Mouse (Mus musculus) MEL (cell line): ENCODE measurements around the gene Nfe2. TPM values are rescaled to one million over a fixed set of nuclear protein-coding genes. Genes with fewer than 3 reads are reported as not detected.

Experiments
- DNase-seq: peaks from one replicate; pipeline ENCODE4 v3.0.0; 2011; ENCODE audit warnings: low read depth, low spot score
- H3K27ac ChIP-seq: 2 replicates; pipeline ENCODE4 v1.5.1; 2012; ENCODE audit warnings: low read depth, mild to moderate bottlenecking, control low read depth, low read length, moderate library complexity; ENCODE audit not compliant: control insufficient read depth
- H3K27me3 ChIP-seq, 2 experiments: fragments of 150-350 bp in 1 of 2; sonication (generic) in 1 of 2; 2 replicates each; pipeline ENCODE4 v1.6.1; 2012; ENCODE audit warnings: low read length in 2 of 2, mild to moderate bottlenecking in 2 of 2, improper control_type of control experiment in 1 of 2, moderate library complexity in 1 of 2; ENCODE audit not compliant: insufficient read depth in 2 of 2, control insufficient read depth in 1 of 2
- H3K36me3 ChIP-seq, 2 experiments: 2 replicates each; pipeline ENCODE4 v1.6.1; 2012 to 2014; ENCODE audit warnings: low read length in 2 of 2, improper control_type of control experiment in 1 of 2, inconsistent platforms in 1 of 2, mild to moderate bottlenecking in 1 of 2; ENCODE audit not compliant: insufficient read depth in 2 of 2, control insufficient read depth in 1 of 2
- H3K4me1 ChIP-seq, 2 experiments: fragments of 150-350 bp in 1 of 2; sonication (generic) in 1 of 2; 2 replicates each; pipeline ENCODE4 v1.6.1; 2012; ENCODE audit warnings: low read length in 2 of 2, improper control_type of control experiment in 1 of 2, mild to moderate bottlenecking in 1 of 2; ENCODE audit not compliant: insufficient read depth in 2 of 2, control insufficient read depth in 1 of 2
- H3K4me3 ChIP-seq, 2 experiments: fragments of 150-350 bp in 1 of 2; sonication (generic) in 1 of 2; 2 replicates each; pipeline ENCODE4 v1.5.1; 2012; ENCODE audit warnings: low read depth in 2 of 2, low read length in 2 of 2, mild to moderate bottlenecking in 2 of 2, moderate library complexity in 2 of 2, control low read depth in 1 of 2, improper control_type of control experiment in 1 of 2; ENCODE audit not compliant: control insufficient read depth in 1 of 2, insufficient read depth in 1 of 2
- H3K79me2 ChIP-seq: 2 replicates; pipeline ENCODE4 v1.6.1; 2012; ENCODE audit warnings: mild to moderate bottlenecking, low read length, moderate library complexity; ENCODE audit not compliant: control insufficient read depth, poor library complexity, insufficient read depth
- H3K9ac ChIP-seq: 2 replicates; pipeline ENCODE4 v1.6.1; 2012; ENCODE audit warnings: low read depth, mild to moderate bottlenecking, control low read depth, low read length, moderate library complexity; ENCODE audit not compliant: control insufficient read depth, poor library complexity, severe bottlenecking
- H3K9me3 ChIP-seq: fragments of 150-350 bp; sonication (generic); replicated peaks from 2 replicates; pipeline ENCODE4 v1.6.1; 2012; ENCODE audit warnings: mild to moderate bottlenecking, low read length, improper control_type of control experiment, moderate library complexity; ENCODE audit not compliant: insufficient read depth
- BHLHE40 ChIP-seq: IDR thresholded peaks from 2 replicates; pipeline ENCODE4 v1.6.1; 2012; ENCODE audit warnings: low read depth, mild to moderate bottlenecking, inconsistent platforms, low read length, improper control_type of control experiment, borderline replicate concordance
- CHD1 ChIP-seq: IDR thresholded peaks from 2 replicates; pipeline ENCODE4 v1.6.1; 2012; ENCODE audit warnings: low read depth, mild to moderate bottlenecking, inconsistent platforms, low read length, improper control_type of control experiment
- CHD2 ChIP-seq: IDR thresholded peaks from 2 replicates; pipeline ENCODE4 v1.6.1; 2011; ENCODE audit warnings: low read length, improper control_type of control experiment
- CTCF ChIP-seq, 3 experiments: IDR thresholded peaks in 2 of 3; conservative IDR thresholded peaks in 1 of 3; 2 replicates each; pipeline ENCODE4 v1.5.1; 2011 to 2012; ENCODE audit warnings: low read length in 3 of 3, low read depth in 2 of 3, mild to moderate bottlenecking in 2 of 3, improper control_type of control experiment in 1 of 3, inconsistent platforms in 1 of 3, mixed read lengths in 1 of 3, moderate library complexity in 1 of 3; ENCODE audit not compliant: control insufficient read depth in 1 of 3, insufficient read depth in 1 of 3, poor library complexity in 1 of 3, severe bottlenecking in 1 of 3
- EP300 ChIP-seq, 2 experiments: IDR thresholded peaks; 2 replicates each; pipeline ENCODE4 v1.6.1; 2011; ENCODE audit warnings: improper control_type of control experiment in 2 of 2, low read length in 2 of 2, low read depth in 1 of 2, mild to moderate bottlenecking in 1 of 2
- ETS1 ChIP-seq: IDR thresholded peaks from 2 replicates; pipeline ENCODE4 v1.6.1; 2012; ENCODE audit warnings: low read depth, mild to moderate bottlenecking, inconsistent platforms, low read length, improper control_type of control experiment, moderate library complexity
- GATA1 ChIP-seq: IDR thresholded peaks from 2 replicates; pipeline ENCODE4 v1.6.1; 2011; ENCODE audit warnings: low read depth, low read length, improper control_type of control experiment
- MAX ChIP-seq: IDR thresholded peaks from 2 replicates; pipeline ENCODE4 v1.6.1; 2011; ENCODE audit warnings: low read length, improper control_type of control experiment
- MEF2A ChIP-seq: IDR thresholded peaks from 2 replicates; pipeline ENCODE4 v1.6.1; 2014; ENCODE audit warnings: low read depth, mild to moderate bottlenecking, inconsistent platforms, low read length, improper control_type of control experiment; ENCODE audit not compliant: poor library complexity, insufficient replicate concordance, severe bottlenecking; ENCODE audit errors: extremely low read depth
- MXI1 ChIP-seq: IDR thresholded peaks from 2 replicates; pipeline ENCODE4 v1.6.1; 2011; ENCODE audit warnings: mild to moderate bottlenecking, low read depth, low read length, improper control_type of control experiment
- MYC ChIP-seq: IDR thresholded peaks from 2 replicates; pipeline ENCODE4 v1.6.1; 2011; ENCODE audit warnings: low read depth, mild to moderate bottlenecking, low read length, improper control_type of control experiment, moderate library complexity
- NELFE ChIP-seq: IDR thresholded peaks from 2 replicates; pipeline ENCODE4 v1.6.1; 2011; ENCODE audit warnings: low read depth, low read length, improper control_type of control experiment
- NRF1 ChIP-seq: IDR thresholded peaks from 2 replicates; pipeline ENCODE4 v1.6.1; 2014; ENCODE audit warnings: low read depth, mild to moderate bottlenecking, inconsistent platforms, low read length, improper control_type of control experiment, moderate library complexity; ENCODE audit not compliant: poor library complexity, insufficient read depth, severe bottlenecking
- POLR2A ChIP-seq, 2 experiments: IDR thresholded peaks; 2 replicates each; pipeline ENCODE4 v1.6.1; 2011 to 2012; ENCODE audit warnings: low read length in 2 of 2, mild to moderate bottlenecking in 2 of 2, control low read depth in 1 of 2, improper control_type of control experiment in 1 of 2, low read depth in 1 of 2, moderate library complexity in 1 of 2; ENCODE audit not compliant: control insufficient read depth in 1 of 2, insufficient read depth in 1 of 2, poor library complexity in 1 of 2
- POLR2AphosphoS2 ChIP-seq: IDR thresholded peaks from 2 replicates; pipeline ENCODE4 v1.6.1; 2011; ENCODE audit warnings: low read length, improper control_type of control experiment
- POLR2AphosphoS5 ChIP-seq: IDR thresholded peaks from 2 replicates; pipeline ENCODE4 v1.6.1; 2012; ENCODE audit warnings: low read depth, borderline replicate concordance, mild to moderate bottlenecking, inconsistent platforms, low read length, moderate library complexity, mixed read lengths
- RAD21 ChIP-seq: IDR thresholded peaks from 2 replicates; pipeline ENCODE4 v1.6.1; 2011; ENCODE audit warnings: mild to moderate bottlenecking, low read depth, low read length, improper control_type of control experiment
- SIN3A ChIP-seq: IDR thresholded peaks from 2 replicates; pipeline ENCODE4 v1.6.1; 2012; ENCODE audit warnings: low read length, improper control_type of control experiment, inconsistent platforms
- SMC3 ChIP-seq: IDR thresholded peaks from 2 replicates; pipeline ENCODE4 v1.6.1; 2011; ENCODE audit warnings: low read depth, low read length, improper control_type of control experiment
- TAL1 ChIP-seq: IDR thresholded peaks from 2 replicates; pipeline ENCODE4 v1.6.1; 2012; ENCODE audit warnings: mild to moderate bottlenecking, inconsistent platforms, low read length, moderate library complexity, mixed read lengths
- TCF12 ChIP-seq: IDR thresholded peaks from 2 replicates; pipeline ENCODE4 v1.6.1; 2014; ENCODE audit warnings: low read depth, mild to moderate bottlenecking, inconsistent platforms, low read length, improper control_type of control experiment, moderate library complexity
- UBTF ChIP-seq: IDR thresholded peaks from 2 replicates; pipeline ENCODE4 v1.6.1; 2012; ENCODE audit warnings: low read depth, mild to moderate bottlenecking, inconsistent platforms, low read length, improper control_type of control experiment, moderate library complexity, borderline replicate concordance; ENCODE audit not compliant: insufficient read depth
- ZC3H11A ChIP-seq: IDR thresholded peaks from 2 replicates; pipeline ENCODE4 v1.6.1; 2012; ENCODE audit warnings: low read depth, mild to moderate bottlenecking, inconsistent platforms, low read length, improper control_type of control experiment
- ZMIZ1 ChIP-seq: IDR thresholded peaks from 2 replicates; pipeline ENCODE4 v1.6.1; 2012; ENCODE audit warnings: low read depth, mild to moderate bottlenecking, inconsistent platforms, low read length, improper control_type of control experiment, moderate library complexity
- ZNF384 ChIP-seq: IDR thresholded peaks from 2 replicates; pipeline ENCODE4 v1.6.1; 2012; ENCODE audit warnings: low read depth, mild to moderate bottlenecking, inconsistent platforms, low read length, improper control_type of control experiment
- polyA plus RNA-seq, 2 experiments: library from polyadenylated mRNA; stranded (reverse) in 1 of 2; unstranded in 1 of 2; fragments of >175 nt in 1 of 2; fragments of >200 nt in 1 of 2; gene quantifications; 2 replicates each; pipeline versions ENCODE4 v1.2.1 to v1.2.4; 2012; ENCODE audit warnings: low replicate concordance in 2 of 2, low read depth in 1 of 2; ENCODE audit not compliant: insufficient read length in 2 of 2, insufficient read depth in 1 of 2, missing spikeins in 1 of 2
- total RNA-seq: library from RNA; depleted of rRNA; stranded (reverse); fragments of 300-350 nt; gene quantifications from 2 replicates; pipeline ENCODE4 v1.2.3, GENCODE M21; 2012

The Nfe2 gene
- total and polyA plus RNA-seq, 3 experiments, result 74.6 to 103 TPM; not detected in 1

DNA sequence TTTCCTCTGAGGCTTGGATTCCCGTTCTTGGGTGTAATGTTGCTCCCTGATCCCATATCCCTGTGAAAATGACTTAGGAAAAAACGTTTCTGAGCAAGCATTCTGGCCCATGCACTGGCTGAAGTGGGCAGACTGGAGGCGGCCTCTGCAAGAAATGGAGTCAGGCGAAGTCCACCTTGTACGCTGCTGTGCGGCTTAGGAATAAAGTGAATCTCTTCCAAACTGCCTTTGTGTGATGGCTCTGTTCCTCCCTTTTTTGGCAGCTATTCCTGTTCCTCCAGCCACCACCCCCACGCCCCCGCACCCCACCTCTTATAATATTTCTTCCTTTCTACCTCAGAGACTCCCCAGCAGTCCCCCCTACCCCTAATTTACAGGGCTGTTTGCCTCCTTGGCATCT lies 41.4 kb upstream of the Nfe2 start:
- H3K27me3 ChIP-seq, result no peaks in the 10 kb centered on the region

GRCm38 (mm10) chr15:103298861-103299616 lies 40.8 kb upstream of the Nfe2 start:
- no peaks in the 10 kb centered on the region for H3K9me3 ChIP-seq
- no peaks in the 10 kb centered on the region for H3K27me3 ChIP-seq
- H3K9ac ChIP-seq, result no peak overlapping the region
- no peaks in the 10 kb centered on the region for H3K4me1 ChIP-seq
- TF ChIP-seq MXI1 (no peak), NELFE (no peak), POLR2AphosphoS2 (no peak), TCF12 (no peak), CTCF (IDR thresholded peaks at IDR 0.05 in 2 of 3, conservative IDR thresholded peaks at IDR 0.05 in 1 of 3; ENCODE audit: control insufficient read depth in 1 of 3, insufficient read depth in 1 of 3, low read depth in 2 of 3, low read length in 3 of 3, poor library complexity in 1 of 3, severe bottlenecking in 1 of 3) (no peak), ZC3H11A (no peak), MYC (no peak), ETS1 (no peak), ZMIZ1 (no peak)
- H3K79me2 ChIP-seq, result no peaks in the 10 kb centered on the region
- no peaks in the 10 kb centered on the region for H3K36me3 ChIP-seq
- H3K27ac ChIP-seq, result no peak overlapping the region
- H3K4me3 ChIP-seq, result no peak overlapping the region
- DNase-seq, result no peak

More for the DNA sequence above, 41.4 kb upstream of the Nfe2 start:
- no peak overlapping the region for H3K9ac ChIP-seq
- DNase-seq, result no peak
- no peak overlapping the region for H3K4me3 ChIP-seq
- no peaks in the 10 kb centered on the region for H3K79me2 ChIP-seq
- no peaks in the 10 kb centered on the region for H3K9me3 ChIP-seq
- no peaks in the 10 kb centered on the region for H3K36me3 ChIP-seq
- no peak overlapping the region for H3K27ac ChIP-seq
- no peaks in the 10 kb centered on the region for H3K4me1 ChIP-seq
- TF ChIP-seq UBTF, result no peak
- TF ChIP-seq NRF1, result no peak
- no peak for TF ChIP-seq BHLHE40
- TF ChIP-seq TAL1, result no peak

GRCm38 (mm10) chr15:103298026-103298425 lies 39.8 kb upstream of the Nfe2 start:
- DNase-seq, result no peak
- Histone ChIP-seq H3K4me1 (no peaks in the 10 kb centered on the region), H3K9me3 (no peaks in the 10 kb centered on the region), H3K36me3 (no peaks in the 10 kb centered on the region), H3K4me3 (no peak overlapping the region), H3K27ac (no peak overlapping the region), H3K79me2 (no peaks in the 10 kb centered on the region), H3K27me3 (no peaks in the 10 kb centered on the region), H3K9ac (no peak overlapping the region)
- no peak for TF ChIP-seq MXI1
- TF ChIP-seq ZNF384, result no peak
- TF ChIP-seq CHD2, result no peak
- TF ChIP-seq NRF1, result no peak
- no peak for TF ChIP-seq CHD1
- TF ChIP-seq MAX, result no peak
- no peak for TF ChIP-seq EP300 (IDR thresholded peaks at IDR 0.05; ENCODE audit: low read depth in 1 of 2, low read length in 2 of 2)
- no peak for TF ChIP-seq RAD21
- TF ChIP-seq ETS1, result no peak
- no peak for TF ChIP-seq MEF2A
- no peak for TF ChIP-seq GATA1
- no peak for TF ChIP-seq ZMIZ1
- TF ChIP-seq POLR2AphosphoS5, result no peak
- TF ChIP-seq TCF12, result no peak
- TF ChIP-seq ZC3H11A, result no peak
- TF ChIP-seq SIN3A, result no peak
- TF ChIP-seq SMC3, result no peak
- TF ChIP-seq POLR2A (IDR thresholded peaks at IDR 0.05; ENCODE audit: control insufficient read depth in 1 of 2, insufficient read depth in 1 of 2, low read depth in 1 of 2, low read length in 2 of 2, poor library complexity in 1 of 2), result no peak
